Mouse (Mus musculus) midbrain, embryonic 12.5 days (tissue): ENCODE measurements around the gene Emx2. TPM values are rescaled to one million over a fixed set of nuclear protein-coding genes. Genes with fewer than 3 reads are reported as not detected.

Source experiments
- ATAC-seq: fragments of 200-750 bp; cut with Nextera tagmentation; 2 replicates; pipeline ENCODE4 v1.8.0; 2017; ENCODE audit warnings: low read depth, moderate TSS enrichment, moderate library complexity; ENCODE audit not compliant: low FRiP score
- H3K27ac ChIP-seq: fragments of 300-500 bp; sonication (generic); replicated peaks from 2 replicates; pipeline ENCODE4 v1.5.1; 2016; ENCODE audit warnings: mild to moderate bottlenecking
- H3K27me3 ChIP-seq: fragments of 300-500 bp; sonication (generic); 2 replicates; pipeline ENCODE4 v1.6.1; 2016; ENCODE audit warnings: mild to moderate bottlenecking
- H3K36me3 ChIP-seq: fragments of 300-500 bp; sonication (generic); 2 replicates; pipeline ENCODE4 v1.6.1; 2016
- H3K4me1 ChIP-seq: fragments of 300-500 bp; sonication (generic); 2 replicates; pipeline ENCODE4 v1.6.1; 2016
- H3K4me2 ChIP-seq: fragments of 300-500 bp; sonication (generic); replicated peaks from 2 replicates; pipeline ENCODE4 v1.6.1; 2016; ENCODE audit warnings: mild to moderate bottlenecking, moderate library complexity
- H3K4me3 ChIP-seq: fragments of 300-500 bp; sonication (generic); 2 replicates; pipeline ENCODE4 v1.5.1; 2016; ENCODE audit warnings: mild to moderate bottlenecking
- H3K9ac ChIP-seq: fragments of 300-500 bp; sonication (generic); replicated peaks from 2 replicates; pipeline ENCODE4 v1.6.1; 2016; ENCODE audit warnings: mild to moderate bottlenecking, moderate library complexity
- H3K9me3 ChIP-seq: fragments of 300-500 bp; sonication (generic); 2 replicates; pipeline ENCODE4 v1.6.1; 2016; ENCODE audit warnings: mild to moderate bottlenecking
- WGBS: fragments of 180-500 bp; shearing (Covaris S2); methylation state at CpG from one replicate; pipeline ENCODE4 v1.1.7; 2016; 5-methylcytosine and 5-hydroxymethylcytosine counted together
- polyA plus RNA-seq: library from polyadenylated mRNA; unstranded; fragments of >200 nt; fragmentation: Nextera tagmentation; extraction: Ambion mirVana; gene quantifications from 2 replicates; pipeline ENCODE4 v1.2.1, GENCODE M21; 2016

Emx2 gene
- polyA plus RNA-seq, 1 experiment from 2014 or later: 17.9 TPM

GRCm38 (mm10) chr19:59480563-59480962 lies 22.4 kb downstream of the Emx2 start:
- Histone ChIP-seq H3K4me3 (no peak overlapping the region), H3K27ac (no peak overlapping the region), H3K9me3 (no peaks in the 10 kb centered on the region), H3K4me2 (no peak overlapping the region), H3K9ac (no peak overlapping the region), H3K36me3 (no peaks in the 10 kb centered on the region), H3K4me1 (no peaks in the 10 kb centered on the region), H3K27me3 (no peaks in the 10 kb centered on the region)
- 73% methylated on average over 3 of the region's 3 CpGs for WGBS
- no peak for ATAC-seq

DNA sequence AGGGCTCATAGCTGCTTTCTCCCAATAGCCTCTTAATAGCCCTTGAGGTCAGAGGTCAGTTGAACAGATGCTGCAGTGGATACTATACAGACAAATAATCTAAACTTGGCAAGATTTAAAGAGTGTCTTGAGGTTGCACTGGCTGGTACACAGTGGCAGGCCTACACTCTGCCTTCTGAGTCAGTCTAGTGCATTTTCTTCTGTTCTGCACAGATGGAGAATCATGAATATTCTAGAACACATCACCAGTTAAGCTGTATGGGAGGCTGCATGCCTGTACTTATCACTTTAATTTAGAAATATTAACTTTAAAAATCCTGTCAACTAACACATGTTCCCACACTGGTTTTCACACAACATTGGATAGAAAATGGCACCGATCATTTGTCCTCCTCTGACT lies 34.1 kb downstream of the Emx2 start:
- Histone ChIP-seq H3K9me3 (no peaks in the 10 kb centered on the region), H3K9ac (no peak overlapping the region), H3K27ac (no peak overlapping the region), H3K36me3 (no peaks in the 10 kb centered on the region), H3K4me2 (no peak overlapping the region), H3K4me1 (peaks cover 5% of the 10 kb centered on the region; the same call in 1 of the 2 replicates), H3K4me3 (no peak overlapping the region), H3K27me3 (no peaks in the 10 kb centered on the region)
- ATAC-seq: no peak
- 88% methylated on average over 1 of the region's 1 CpGs for WGBS

- H3K4me1 ChIP-seq: 0 out of 2 replicates have a peak, but pooled peaks cover 2% of the 10 kb centered on the region
- H3K9me3 ChIP-seq: no peaks in the 10 kb centered on the region
- H3K27me3 ChIP-seq: no peaks in the 10 kb centered on the region
- H3K36me3 ChIP-seq: no peaks in the 10 kb centered on the region
- no peak overlapping the region for H3K27ac ChIP-seq
- H3K4me3 ChIP-seq: no peak overlapping the region
- H3K9ac ChIP-seq: no peak overlapping the region
- ATAC-seq: no peak
- WGBS: 51% methylated on average over 4 of the region's 4 CpGs
- H3K4me2 ChIP-seq: no peak overlapping the region
Measured at GRCm38 (mm10) chr19:59496832-59497231, 38.7 kb downstream of the Emx2 start.

GRCm38 (mm10) chr19:59508896-59509295 lies 50.7 kb downstream of the Emx2 start:
- H3K27ac ChIP-seq: no peak overlapping the region
- no peak overlapping the region for H3K4me3 ChIP-seq
- no peaks in the 10 kb centered on the region for H3K9me3 ChIP-seq
- H3K9ac ChIP-seq: no peak overlapping the region
- 89% methylated on average over 2 of the region's 2 CpGs for WGBS
- H3K36me3 ChIP-seq: no peaks in the 10 kb centered on the region
- no peak for ATAC-seq
- no peaks in the 10 kb centered on the region for H3K4me1 ChIP-seq
- no peak overlapping the region for H3K4me2 ChIP-seq
- H3K27me3 ChIP-seq: no peaks in the 10 kb centered on the region

DNA sequence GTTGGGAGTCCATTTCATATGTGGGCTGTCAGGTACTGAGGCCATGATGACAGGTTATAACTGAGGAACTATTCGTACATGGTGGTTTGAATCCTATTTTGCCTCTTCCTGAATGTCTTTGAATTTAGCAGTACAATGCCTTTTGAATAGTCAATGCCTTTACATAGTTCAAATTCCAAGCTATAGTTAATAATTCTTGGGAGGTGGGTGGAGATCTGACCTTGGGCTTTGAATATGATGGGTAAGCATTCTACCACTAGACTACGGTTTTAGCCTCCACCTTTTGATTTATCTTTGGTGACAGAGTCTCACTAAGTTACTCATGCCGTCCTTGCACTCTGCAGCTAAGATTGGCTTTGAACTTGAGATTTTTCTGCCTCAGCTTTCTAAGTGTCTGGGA lies 55.0 kb downstream of the Emx2 start:
- no peak for ATAC-seq
- Histone ChIP-seq H3K4me1 (no peaks in the 10 kb centered on the region), H3K27ac (no peak overlapping the region)

More for the DNA sequence above, 55.0 kb downstream of the Emx2 start:
- Histone ChIP-seq H3K4me2 (no peak overlapping the region), H3K4me3 (no peak overlapping the region), H3K27me3 (no peaks in the 10 kb centered on the region), H3K9ac (no peak overlapping the region), H3K9me3 (no peaks in the 10 kb centered on the region), H3K36me3 (no peaks in the 10 kb centered on the region)
- 88% methylated on average over 3 of the region's 3 CpGs for WGBS

Other genes with a start within 250 kb of the Emx2 start
- not detected in 2 replicates for gene Kcnk18, start 239.2 kb upstream of the Emx2 start, polyA plus RNA-seq
- 14.7 and 18.8 TPM in 2 replicates for gene Slc18a2, start 197.5 kb upstream of the Emx2 start, polyA plus RNA-seq
- gene Rps12-ps3, start 136.1 kb upstream of the Emx2 start, polyA plus RNA-seq: 3.1 and 7.5 TPM in 2 replicates
- gene Pdzd8, start 112.6 kb upstream of the Emx2 start, polyA plus RNA-seq: 14.5 and 16.9 TPM in 2 replicates